Mouse (Mus musculus): ENCODE measurements around the gene Acot7. TPM values are rescaled to one million over a fixed set of nuclear protein-coding genes. Genes with fewer than 3 reads are reported as not detected.
A peak's percentile ranks its signal among the peaks of the same experiment; 100 is the strongest.

Gene Acot7
- total and polyA plus RNA-seq, 2 experiments, result 9.3 to 18.4 TPM

DNA sequence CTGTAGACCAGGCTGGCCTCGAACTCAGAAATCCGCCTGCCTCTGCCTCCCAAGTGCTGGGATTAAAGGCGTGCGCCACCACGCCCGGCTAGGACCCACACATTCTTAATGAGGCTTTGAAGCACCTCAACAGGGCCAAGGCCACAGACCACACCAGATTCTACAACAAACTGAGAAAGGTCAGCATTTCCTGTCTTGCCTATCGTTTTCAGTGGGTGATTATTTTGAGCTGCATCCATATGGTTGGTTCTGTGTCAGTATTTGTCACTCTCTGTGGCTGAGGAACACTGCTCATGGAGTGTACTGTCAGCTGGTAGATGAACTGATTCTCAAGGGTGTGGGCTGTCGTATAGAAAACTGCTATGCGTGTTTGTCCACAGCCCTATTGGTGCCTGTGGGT, 18.3 kb downstream of the Acot7 start:
- no peak overlapping the region for H3K4me3 ChIP-seq (ENCODE audit: insufficient read depth, low read depth, low read length)
- H3K27ac ChIP-seq (replicated peaks; ENCODE audit: insufficient read depth, low read depth, low read length), result no peak overlapping the region
- DNase-seq (ENCODE audit: extremely low read depth, low read depth, low spot score), result no peak
- TF ChIP-seq CTCF (IDR thresholded peaks at IDR 0.05; ENCODE audit: low read depth, low read length) (no peak), POLR2A (IDR thresholded peaks at IDR 0.05; ENCODE audit: extremely low read depth, insufficient read depth, low read length) (no peak)
- peaks cover 10% of the 10 kb centered on the region for H3K4me1 ChIP-seq (ENCODE audit: control insufficient read depth, insufficient read depth, low read length)
- 90% methylated on average over 9 of the region's 9 CpGs for WGBS
- no peaks in the 10 kb centered on the region for H3K36me3 ChIP-seq (ENCODE audit: control insufficient read depth, insufficient read depth, low read length)
- H3K27me3 ChIP-seq (ENCODE audit: control insufficient read depth, insufficient read depth, low read length), result no peaks in the 10 kb centered on the region
- H3K79me2 ChIP-seq (ENCODE audit: control insufficient read depth, insufficient read depth, low read length), result peaks cover 22% of the 10 kb centered on the region
- no peak overlapping the region for H3K9ac ChIP-seq (ENCODE audit: low read depth, low read length)

DNA sequence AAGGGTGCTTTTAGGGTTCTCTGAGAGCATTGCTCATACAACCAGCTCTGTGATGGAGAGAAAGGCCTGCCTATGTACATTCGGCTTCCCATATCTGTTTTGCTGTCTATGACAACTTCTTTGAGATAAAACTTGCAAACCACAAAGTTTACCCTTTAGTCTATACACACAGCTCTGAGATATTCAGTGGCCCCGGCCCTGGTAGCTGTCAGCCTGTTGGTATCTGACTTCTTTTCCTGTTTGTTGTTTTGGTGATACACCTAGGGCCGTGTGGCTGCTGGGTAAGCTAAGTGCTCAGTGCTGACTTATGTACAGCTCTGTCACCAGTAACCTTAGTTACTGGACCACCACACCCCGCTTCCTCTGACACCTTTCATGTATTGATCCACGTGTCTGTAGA, 19.6 kb downstream of the Acot7 start:
- Histone ChIP-seq H3K79me2 (ENCODE audit: control insufficient read depth, insufficient read depth, low read length) (peaks cover 22% of the 10 kb centered on the region), H3K4me3 (ENCODE audit: insufficient read depth, low read depth, low read length) (no peak overlapping the region), H3K36me3 (ENCODE audit: control insufficient read depth, insufficient read depth, low read length) (no peaks in the 10 kb centered on the region), H3K27me3 (ENCODE audit: control insufficient read depth, insufficient read depth, low read length) (no peaks in the 10 kb centered on the region), H3K27ac (replicated peaks; ENCODE audit: insufficient read depth, low read depth, low read length) (no peak overlapping the region), H3K9ac (ENCODE audit: low read depth, low read length) (no peak overlapping the region), H3K4me1 (ENCODE audit: control insufficient read depth, insufficient read depth, low read length) (peaks cover 10% of the 10 kb centered on the region)
- no peak for TF ChIP-seq CTCF (IDR thresholded peaks at IDR 0.05; ENCODE audit: low read depth, low read length)
- no peak for TF ChIP-seq POLR2A (IDR thresholded peaks at IDR 0.05; ENCODE audit: extremely low read depth, insufficient read depth, low read length)
- WGBS, result 80% methylated on average over 5 of the region's 5 CpGs
- no peak for DNase-seq (ENCODE audit: extremely low read depth, low read depth, low spot score)

DNA sequence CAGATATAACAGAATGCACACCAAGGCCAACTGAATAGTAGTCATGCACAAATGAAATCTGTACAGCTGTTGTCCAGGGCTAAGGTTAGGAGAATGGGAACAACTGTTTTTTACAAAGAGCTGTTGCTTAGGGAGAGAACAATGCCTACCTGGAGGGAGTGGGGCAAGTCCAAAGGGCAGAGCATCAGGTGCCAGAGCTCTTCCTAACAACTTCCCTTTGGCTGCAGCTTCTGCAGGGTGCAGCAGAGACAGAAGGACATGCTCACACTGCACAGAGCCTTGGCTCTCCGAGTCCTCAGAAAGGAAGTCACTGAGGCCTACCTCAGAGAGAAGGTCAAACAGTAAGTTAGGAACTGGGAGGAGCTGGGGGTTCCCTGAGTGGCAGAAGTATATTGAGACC, 21.7 kb downstream of the Acot7 start:
- H3K9ac ChIP-seq (ENCODE audit: low read depth, low read length), result no peak overlapping the region
- H3K27me3 ChIP-seq (ENCODE audit: control insufficient read depth, insufficient read depth, low read length), result no peaks in the 10 kb centered on the region
- TF ChIP-seq POLR2A (IDR thresholded peaks at IDR 0.05; ENCODE audit: extremely low read depth, insufficient read depth, low read length), result no peak
- TF ChIP-seq CTCF (IDR thresholded peaks at IDR 0.05; ENCODE audit: low read depth, low read length), result no peak
- H3K79me2 ChIP-seq (ENCODE audit: control insufficient read depth, insufficient read depth, low read length), result peaks cover 22% of the 10 kb centered on the region
- H3K4me1 ChIP-seq (ENCODE audit: control insufficient read depth, insufficient read depth, low read length), result peaks cover 10% of the 10 kb centered on the region
- H3K27ac ChIP-seq (replicated peaks; ENCODE audit: insufficient read depth, low read depth, low read length), result no peak overlapping the region
- WGBS, result 35% methylated on average over 1 of the region's 1 CpGs
- H3K4me3 ChIP-seq (ENCODE audit: insufficient read depth, low read depth, low read length), result no peak overlapping the region
- peak; percentile 57 for DNase-seq (ENCODE audit: extremely low read depth, low read depth, low spot score)
- no peaks in the 10 kb centered on the region for H3K36me3 ChIP-seq (ENCODE audit: control insufficient read depth, insufficient read depth, low read length)

DNA sequence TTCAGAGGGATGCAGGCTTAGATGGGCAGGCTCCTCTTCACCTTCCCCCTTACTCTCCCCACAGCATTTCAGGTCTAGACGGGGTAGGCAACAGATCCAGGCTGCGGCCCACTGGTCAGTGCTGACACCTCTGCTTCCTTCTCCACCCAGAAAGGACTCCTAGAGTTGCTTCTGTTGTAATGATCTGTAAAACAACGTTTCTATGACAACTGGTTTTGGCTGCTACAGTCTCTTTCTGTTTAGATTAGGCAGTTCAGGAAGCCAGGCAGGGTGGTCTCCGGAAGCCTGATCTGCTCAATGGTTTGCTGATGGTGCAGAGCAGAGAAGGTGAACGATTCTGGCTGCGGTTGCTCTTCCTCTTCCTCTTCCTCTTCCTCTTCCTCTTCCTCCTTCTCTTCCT, 23.6 kb downstream of the Acot7 start:
- H3K36me3 ChIP-seq (ENCODE audit: control insufficient read depth, insufficient read depth, low read length), result no peaks in the 10 kb centered on the region
- H3K27ac ChIP-seq (replicated peaks; ENCODE audit: insufficient read depth, low read depth, low read length), result no peak overlapping the region
- 56% methylated on average over 6 of the region's 6 CpGs for WGBS
- no peak for TF ChIP-seq POLR2A (IDR thresholded peaks at IDR 0.05; ENCODE audit: extremely low read depth, insufficient read depth, low read length)
- TF ChIP-seq CTCF (IDR thresholded peaks at IDR 0.05; ENCODE audit: low read depth, low read length), result no peak
- H3K27me3 ChIP-seq (ENCODE audit: control insufficient read depth, insufficient read depth, low read length), result no peaks in the 10 kb centered on the region
- H3K9ac ChIP-seq (ENCODE audit: low read depth, low read length), result no peak overlapping the region
- H3K4me3 ChIP-seq (ENCODE audit: insufficient read depth, low read depth, low read length), result no peak overlapping the region
- H3K4me1 ChIP-seq (ENCODE audit: control insufficient read depth, insufficient read depth, low read length), result peaks cover 10% of the 10 kb centered on the region
- no peak for DNase-seq (ENCODE audit: extremely low read depth, low read depth, low spot score)
- peaks cover 17% of the 10 kb centered on the region; the same call in 1 of the 2 replicates for H3K79me2 ChIP-seq (ENCODE audit: control insufficient read depth, insufficient read depth, low read length)

DNA sequence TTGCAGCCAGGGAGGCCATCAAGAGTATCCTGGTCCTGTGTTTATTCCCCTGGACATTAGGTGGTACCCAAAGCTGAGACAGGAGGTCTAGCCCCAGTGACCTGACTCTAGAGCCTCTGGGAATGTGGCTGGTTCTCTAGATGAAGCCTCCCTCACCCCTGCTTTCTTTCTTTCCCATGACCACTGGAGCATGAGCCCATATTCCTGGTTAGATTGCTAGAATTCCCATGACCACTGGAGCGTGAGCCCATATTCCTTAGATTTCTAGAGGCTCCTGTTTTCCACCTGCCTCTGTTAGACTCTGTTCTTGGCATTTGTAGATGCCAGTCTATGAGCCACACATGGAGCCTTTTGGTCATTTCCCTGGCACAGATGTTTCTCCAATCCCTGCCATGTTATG, 24.5 kb downstream of the Acot7 start:
- Histone ChIP-seq H3K79me2 (ENCODE audit: control insufficient read depth, insufficient read depth, low read length) (peaks cover 12% of the 10 kb centered on the region; the same call in 1 of the 2 replicates), H3K27me3 (ENCODE audit: control insufficient read depth, insufficient read depth, low read length) (no peaks in the 10 kb centered on the region), H3K36me3 (ENCODE audit: control insufficient read depth, insufficient read depth, low read length) (no peaks in the 10 kb centered on the region), H3K9ac (ENCODE audit: low read depth, low read length) (no peak overlapping the region), H3K4me3 (ENCODE audit: insufficient read depth, low read depth, low read length) (no peak overlapping the region), H3K27ac (replicated peaks; ENCODE audit: insufficient read depth, low read depth, low read length) (no peak overlapping the region), H3K4me1 (ENCODE audit: control insufficient read depth, insufficient read depth, low read length) (peaks cover 10% of the 10 kb centered on the region)
- DNase-seq (ENCODE audit: extremely low read depth, low read depth, low spot score), result no peak
- 97% methylated on average over 1 of the region's 1 CpGs for WGBS
- TF ChIP-seq CTCF (IDR thresholded peaks at IDR 0.05; ENCODE audit: low read depth, low read length) (no peak), POLR2A (IDR thresholded peaks at IDR 0.05; ENCODE audit: extremely low read depth, insufficient read depth, low read length) (no peak)

DNA sequence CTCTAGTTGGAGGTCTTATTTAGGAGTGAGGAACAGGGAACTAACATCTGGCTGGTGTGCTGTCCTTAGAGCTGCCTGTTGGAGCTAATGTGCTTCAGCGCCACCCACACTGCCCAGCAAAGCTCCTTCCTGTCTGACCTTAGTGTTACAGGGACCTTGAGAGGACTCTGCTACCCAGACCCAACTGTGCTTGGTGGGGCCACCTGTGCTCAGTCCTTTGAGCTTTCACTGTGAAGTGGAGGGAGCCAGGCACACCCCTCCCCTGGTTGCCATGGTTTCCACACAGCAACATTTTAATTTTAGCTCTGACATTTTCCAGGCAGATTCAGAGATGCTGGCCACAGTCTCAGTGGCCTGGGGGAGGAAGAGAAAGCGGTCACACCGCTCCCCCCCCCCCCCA, 25.0 kb downstream of the Acot7 start:
- H3K27ac ChIP-seq (replicated peaks; ENCODE audit: insufficient read depth, low read depth, low read length), result no peak overlapping the region
- 94% methylated on average over 3 of the region's 3 CpGs for WGBS

More for the DNA sequence above, 25.0 kb downstream of the Acot7 start:
- Histone ChIP-seq H3K36me3 (ENCODE audit: control insufficient read depth, insufficient read depth, low read length) (no peaks in the 10 kb centered on the region), H3K27me3 (ENCODE audit: control insufficient read depth, insufficient read depth, low read length) (no peaks in the 10 kb centered on the region), H3K4me1 (ENCODE audit: control insufficient read depth, insufficient read depth, low read length) (peaks cover 10% of the 10 kb centered on the region), H3K9ac (ENCODE audit: low read depth, low read length) (no peak overlapping the region), H3K4me3 (ENCODE audit: insufficient read depth, low read depth, low read length) (no peak overlapping the region), H3K79me2 (ENCODE audit: control insufficient read depth, insufficient read depth, low read length) (peaks cover 12% of the 10 kb centered on the region; the same call in 1 of the 2 replicates)
- no peak for TF ChIP-seq POLR2A (IDR thresholded peaks at IDR 0.05; ENCODE audit: extremely low read depth, insufficient read depth, low read length)
- no peak for TF ChIP-seq CTCF (IDR thresholded peaks at IDR 0.05; ENCODE audit: low read depth, low read length)
- DNase-seq (ENCODE audit: extremely low read depth, low read depth, low spot score), result no peak
